Mouse (Mus musculus): ENCODE results near the gene 4921539E11Rik. TPM values are rescaled to one million over a fixed set of nuclear protein-coding genes. Genes with fewer than 3 reads are reported as not detected.

Gene 4921539E11Rik
- polyA plus RNA-seq, 1 experiment from 2014 or later, result not detected

- Histone ChIP-seq H3K9me3 (ENCODE audit: control insufficient read depth, low read length) (0 out of 2 replicates have a peak, but pooled peaks cover 3% of the 10 kb centered on the region), H3K27me3 (ENCODE audit: control insufficient read depth, insufficient read depth, low read length) (no peaks in the 10 kb centered on the region), H3K27ac (replicated peaks in 1 of 2; ENCODE audit: control insufficient read depth in 1 of 2, insufficient read depth in 1 of 2, low read depth in 2 of 2, low read length in 2 of 2) (no peak overlapping the region), H3K9ac (ENCODE audit: low read length) (no peak overlapping the region), H3K4me2 (ENCODE audit: low read length) (no peak overlapping the region), H3K4me1 (ENCODE audit: control insufficient read depth in 2 of 2, insufficient read depth in 2 of 2, low read length in 2 of 2) (peaks cover 2 to 10% of the 10 kb centered on the region in 2 experiments; a peak in 2 of 4 replicates), H3K36me3 (ENCODE audit: control insufficient read depth, insufficient read depth, low read length) (peaks cover 42% of the 10 kb centered on the region), H3K4me3 (ENCODE audit: control insufficient read depth in 1 of 2, insufficient read depth in 1 of 2, low read depth in 1 of 2, low read length in 2 of 2) (no peak overlapping the region)
- 67% methylated on average over 8 of the region's 8 CpGs for WGBS
- ATAC-seq (ENCODE audit: insufficient number of reproducible peaks, insufficient read depth, low FRiP score, low read depth), result no peak
Measured at GRCm38 (mm10) chr4:103188786-103189640, 101.7 kb downstream of the 4921539E11Rik start.

Other genes with a start within 250 kb of the 4921539E11Rik start
- 27.4 and 36.1 TPM in 2 replicates for gene Mier1, start 176.5 kb downstream of the 4921539E11Rik start, polyA plus RNA-seq (2014; fragmentation: Nextera tagmentation; extraction: Ambion mirVana)
- 0.89 and 1.2 TPM in 2 replicates for gene Wdr78, start 176.3 kb downstream of the 4921539E11Rik start, polyA plus RNA-seq (2014; fragmentation: Nextera tagmentation; extraction: Ambion mirVana)
- 6.3 and 8.5 TPM in 2 replicates for gene Slc35d1, start 75.7 kb downstream of the 4921539E11Rik start, polyA plus RNA-seq (2014; fragmentation: Nextera tagmentation; extraction: Ambion mirVana)
- 20.6 and 23.0 TPM in 2 replicates for gene Oma1, start 22.9 kb upstream of the 4921539E11Rik start, polyA plus RNA-seq (2014; fragmentation: Nextera tagmentation; extraction: Ambion mirVana)

Measured in heart, embryonic 14.5 days (tissue).